Mouse (Mus musculus): ENCODE results near the gene Atg101. TPM values are rescaled to one million over a fixed set of nuclear protein-coding genes. Genes with fewer than 3 reads are reported as not detected.
A peak's percentile ranks its signal among the peaks of the same experiment; 100 is the strongest.

Atg101 gene
- polyA plus RNA-seq, 2 experiments from 2014 or later: 42.8 to 43.6 TPM

DNA sequence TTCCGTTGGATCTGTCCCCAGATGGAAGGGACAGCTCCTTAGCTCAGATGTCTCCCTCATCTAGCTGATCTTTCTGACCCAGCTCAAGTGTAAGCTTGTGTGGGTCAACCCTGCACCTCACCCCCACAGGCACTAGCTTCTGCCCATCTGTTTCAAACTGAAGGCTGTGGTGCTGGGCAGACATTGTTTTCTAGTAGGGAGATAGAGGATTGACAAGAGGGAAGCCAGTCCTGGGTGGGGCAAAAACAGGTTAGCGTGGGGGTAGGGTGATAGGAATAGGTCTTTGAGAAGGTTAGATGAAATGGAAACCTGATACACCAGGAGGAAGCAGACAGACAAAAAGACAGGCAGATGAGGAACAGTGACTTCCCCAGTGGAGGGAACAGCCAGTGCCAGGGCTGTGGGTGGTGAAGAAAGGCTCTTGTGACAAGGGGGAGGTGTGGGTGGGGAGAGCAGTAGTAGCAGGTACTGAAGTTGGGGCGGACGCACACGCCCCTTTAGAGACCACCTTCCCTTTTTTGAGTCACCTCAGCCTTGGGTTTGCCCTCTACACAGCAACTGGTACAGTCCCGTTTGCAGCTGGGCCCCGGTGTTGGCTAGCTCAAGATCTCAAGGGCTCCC, 28.1 kb upstream of the Atg101 start:
- no peak for ATAC-seq

DNA sequence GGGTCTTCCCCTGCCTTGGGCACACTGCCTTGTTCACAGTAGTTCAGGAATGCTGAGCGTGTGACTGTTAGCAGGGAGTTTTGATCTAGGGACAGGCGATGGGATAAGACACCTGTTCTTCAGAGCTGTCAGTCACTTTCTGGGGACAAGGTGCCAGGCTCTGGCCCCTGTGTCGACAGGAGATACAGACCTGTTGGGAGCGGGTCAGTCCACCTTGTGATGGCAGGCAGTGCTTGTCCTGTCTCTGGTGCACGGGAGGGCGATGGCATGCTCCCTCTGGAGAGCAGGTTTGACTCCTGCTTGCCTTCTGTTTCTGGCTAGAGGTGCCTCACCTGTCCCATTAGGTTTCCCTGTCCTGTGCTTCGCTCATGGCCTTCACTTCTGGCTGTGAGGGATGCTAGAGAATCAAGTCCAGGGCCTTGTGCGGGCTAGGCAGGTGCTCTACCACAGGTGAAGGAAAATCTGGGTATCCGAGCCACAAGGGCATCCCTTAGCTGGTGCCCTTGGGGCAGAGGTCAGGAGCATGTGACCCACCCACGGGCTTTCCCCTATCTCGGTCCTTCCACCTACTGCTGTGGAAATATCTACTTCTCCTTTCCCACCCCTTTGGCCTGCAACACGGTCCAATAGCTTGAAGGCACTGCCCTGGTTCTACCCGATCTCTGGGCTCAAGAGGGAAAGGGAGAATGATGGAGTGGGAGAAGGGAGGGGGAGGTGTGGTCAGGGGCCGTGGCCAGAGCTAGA, 27.4 kb upstream of the Atg101 start:
- no peak for ATAC-seq

DNA sequence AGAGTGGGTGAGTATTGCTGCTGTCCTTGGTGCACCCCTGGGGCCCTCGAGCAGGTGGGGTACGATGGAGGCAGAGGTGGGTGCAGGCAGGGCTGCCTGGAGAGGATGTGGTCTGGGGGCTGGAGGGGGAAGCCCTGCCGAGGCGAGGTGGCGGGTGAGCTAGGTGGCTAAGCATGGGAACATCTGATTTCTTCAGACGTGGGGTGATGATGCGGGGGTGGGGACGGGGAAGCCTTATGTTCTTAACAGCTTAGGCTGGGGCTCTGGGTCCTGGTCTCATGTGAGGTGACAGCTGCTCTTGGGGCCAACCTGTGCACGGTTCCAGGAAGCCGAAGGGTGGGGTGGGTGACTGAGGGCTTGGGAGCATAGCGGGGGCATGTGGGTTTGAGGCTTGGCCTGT, 25.7 kb upstream of the Atg101 start:
- peak; percentile 73 for ATAC-seq

DNA sequence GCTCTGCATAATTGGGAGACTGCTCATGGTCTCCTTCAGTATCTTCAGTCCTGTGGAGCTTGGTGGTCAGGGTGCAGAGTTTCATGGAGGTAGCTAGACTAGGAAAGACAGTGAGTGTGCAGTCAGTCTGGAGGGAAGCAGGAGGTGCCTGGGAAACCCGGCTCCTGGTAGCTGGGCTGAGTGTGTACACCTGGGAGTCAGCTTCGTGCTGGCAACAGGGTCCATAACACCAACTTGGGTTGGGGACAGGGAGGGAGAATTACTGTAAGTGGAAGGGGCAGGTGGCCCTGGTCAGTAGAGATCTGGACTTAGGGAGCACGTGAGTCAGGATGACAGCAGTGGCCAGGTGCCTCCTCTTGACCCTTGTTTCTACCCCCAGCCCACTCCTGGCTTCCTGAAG, 24.1 kb upstream of the Atg101 start:
- ATAC-seq: no peak

DNA sequence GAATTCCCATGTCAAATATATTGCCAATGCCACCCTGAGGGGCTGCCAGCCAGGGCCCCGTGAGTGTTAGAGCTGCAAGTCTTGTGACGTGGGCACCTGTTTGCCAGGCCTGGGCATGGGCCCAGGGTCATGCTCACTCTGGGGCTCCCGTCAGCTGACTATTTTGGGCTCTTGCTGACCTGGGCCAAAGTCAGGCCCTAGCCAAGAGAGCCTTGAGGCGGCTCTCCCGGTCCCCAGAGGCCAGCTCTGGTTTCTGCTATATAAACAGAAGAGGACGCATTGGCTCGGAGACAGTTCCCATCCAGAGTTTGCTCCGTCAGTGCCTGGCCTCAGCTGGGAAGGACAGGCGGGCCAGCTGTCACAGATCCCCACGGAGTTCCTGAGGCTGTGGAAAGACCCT, 23.7 kb upstream of the Atg101 start:
- ATAC-seq: no peak

DNA sequence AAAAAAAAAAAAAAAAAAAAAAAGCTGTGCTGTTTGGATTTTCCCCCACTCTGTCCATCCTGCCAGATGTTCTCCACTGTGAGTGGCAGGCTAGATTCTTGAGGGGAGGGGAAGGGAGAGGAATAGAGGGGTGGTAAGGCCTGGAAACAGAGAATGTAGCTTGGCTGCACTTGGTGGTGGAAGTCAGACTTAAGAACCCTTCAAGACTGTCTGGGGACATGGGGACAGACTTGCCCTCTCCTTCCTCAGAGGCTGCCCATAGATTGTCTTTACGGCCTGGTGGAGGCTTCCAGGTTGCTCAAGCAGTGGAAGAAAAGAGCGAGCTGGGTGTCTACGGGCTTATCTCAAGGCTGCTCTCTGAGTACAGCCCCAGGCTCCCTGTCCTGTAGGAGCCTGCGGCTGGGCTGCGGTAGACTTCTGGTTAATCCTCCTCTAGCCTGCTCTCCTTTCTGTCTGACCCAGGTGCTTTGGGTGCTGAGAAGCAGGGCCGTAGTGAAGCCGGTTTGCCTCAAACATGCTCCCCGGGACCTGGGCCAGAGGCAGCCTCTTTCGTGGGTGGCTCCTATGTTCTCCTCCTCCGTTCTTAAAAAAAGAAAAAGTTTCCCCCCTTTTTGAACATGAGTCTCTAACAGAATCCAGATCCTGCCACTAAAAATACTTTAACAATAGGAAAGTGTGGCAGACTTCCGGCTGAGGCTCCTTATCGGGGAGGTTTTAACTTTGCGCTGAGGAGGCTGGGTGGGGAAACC, 23.0 kb upstream of the Atg101 start:
- ATAC-seq: no peak

DNA sequence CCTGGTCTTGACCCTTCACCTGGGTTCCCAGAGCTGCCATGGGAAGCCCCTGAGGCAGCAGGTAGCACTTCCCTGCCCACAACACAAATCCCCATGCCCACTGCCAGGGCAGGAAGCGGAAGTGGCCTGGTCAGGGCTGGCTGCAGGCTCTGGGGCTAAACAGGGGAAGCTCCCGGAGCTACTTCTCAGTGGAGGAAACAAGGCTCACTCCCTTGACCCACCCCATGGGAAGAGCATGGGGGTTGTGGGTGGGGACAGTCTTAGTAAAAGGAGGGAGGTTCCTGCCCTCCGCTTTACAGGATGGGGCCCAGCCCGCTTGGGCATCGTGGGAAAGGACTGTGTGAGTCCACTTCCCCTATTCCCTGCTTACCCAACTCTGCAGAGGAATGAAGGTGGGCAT, 21.6 kb upstream of the Atg101 start:
- no peak for ATAC-seq

DNA sequence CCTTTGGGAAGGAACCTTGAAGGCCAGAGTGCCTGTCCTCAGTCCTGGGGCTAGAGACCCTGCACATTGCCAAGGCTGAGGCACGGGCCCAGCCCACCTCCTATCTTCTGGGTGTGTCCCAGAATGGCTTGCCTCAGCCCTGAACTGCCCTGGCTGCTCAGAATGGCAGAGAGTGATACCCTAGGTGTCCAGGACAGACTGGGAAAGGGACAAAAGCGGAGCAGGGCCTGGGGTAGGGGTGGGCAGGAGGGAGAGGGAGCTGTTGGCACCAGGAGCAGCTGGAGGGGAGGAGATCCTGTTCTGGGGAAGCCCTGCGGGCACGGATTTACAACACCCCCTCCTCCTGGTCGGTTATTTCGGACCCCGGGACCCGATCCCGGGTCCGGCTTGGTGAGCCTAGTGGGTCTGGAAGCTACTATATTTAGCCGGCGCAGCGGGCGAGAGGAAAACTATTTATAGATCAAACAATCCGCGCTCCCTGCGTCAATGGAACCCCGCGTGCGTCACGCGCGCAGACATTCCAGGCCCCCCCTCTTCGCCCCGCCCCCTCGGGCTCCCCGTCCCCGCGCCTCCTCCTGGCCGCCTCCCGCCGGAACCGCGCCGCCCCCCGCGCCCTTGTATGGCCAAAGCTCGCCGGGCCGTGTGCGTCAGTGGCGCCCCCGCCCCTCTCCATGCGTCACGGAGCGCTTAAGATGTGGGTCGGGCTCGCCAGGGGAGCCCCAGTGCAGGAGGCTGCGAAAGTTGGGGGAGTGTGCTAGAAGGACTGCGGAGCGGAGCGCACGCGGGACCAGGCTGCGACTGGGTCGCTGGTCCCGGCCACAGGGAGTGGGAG, 17.7 kb upstream of the Atg101 start:
- peak; percentile 81 for ATAC-seq

DNA sequence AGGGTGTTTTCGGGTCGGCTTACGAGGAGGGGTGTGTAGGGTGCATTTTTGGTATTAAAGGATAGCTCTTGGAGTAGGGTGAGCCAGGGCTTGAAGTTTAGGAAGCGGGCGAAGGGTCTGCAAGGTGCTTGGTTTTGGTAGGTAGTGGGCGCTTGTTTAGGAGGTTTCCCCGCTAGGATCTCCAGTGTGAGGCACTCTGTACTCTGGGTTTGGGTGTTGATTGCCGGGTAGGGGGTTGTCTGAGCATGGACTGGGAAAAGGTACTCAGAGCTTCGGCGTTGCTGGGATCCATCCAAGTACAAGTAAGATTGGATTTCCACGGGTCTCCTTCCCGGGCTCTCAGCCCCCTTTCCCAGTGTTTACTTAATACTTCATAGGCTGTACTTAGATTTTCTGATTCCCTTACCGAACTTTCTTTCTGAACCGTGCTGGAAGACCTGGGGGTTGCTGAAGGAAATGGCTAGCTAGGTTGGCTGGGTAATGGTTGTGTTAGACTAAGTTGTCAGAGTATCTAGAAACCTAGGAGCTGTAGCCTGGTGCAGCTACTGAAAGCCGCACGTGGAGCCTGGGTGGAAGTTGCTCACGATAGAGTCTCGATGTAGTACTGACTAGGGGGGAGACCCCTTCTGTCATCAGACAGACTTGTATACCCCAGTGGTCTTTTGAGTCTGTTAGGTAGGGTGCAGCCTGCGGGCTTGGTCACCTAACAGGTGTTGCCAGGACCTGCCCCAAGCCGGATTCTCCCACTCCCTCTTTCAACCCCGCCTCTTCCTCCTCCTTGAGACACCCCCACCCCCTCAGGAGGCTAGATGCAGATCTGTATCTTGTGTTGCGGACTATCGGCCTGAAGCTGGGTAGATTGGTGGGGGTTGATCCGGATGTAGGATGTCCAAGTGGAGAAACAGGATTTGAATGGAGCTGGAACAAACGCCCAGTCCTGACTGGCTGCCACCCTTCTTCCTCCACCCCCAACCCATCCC, 16.7 kb upstream of the Atg101 start:
- ATAC-seq: peak; percentile 35

DNA sequence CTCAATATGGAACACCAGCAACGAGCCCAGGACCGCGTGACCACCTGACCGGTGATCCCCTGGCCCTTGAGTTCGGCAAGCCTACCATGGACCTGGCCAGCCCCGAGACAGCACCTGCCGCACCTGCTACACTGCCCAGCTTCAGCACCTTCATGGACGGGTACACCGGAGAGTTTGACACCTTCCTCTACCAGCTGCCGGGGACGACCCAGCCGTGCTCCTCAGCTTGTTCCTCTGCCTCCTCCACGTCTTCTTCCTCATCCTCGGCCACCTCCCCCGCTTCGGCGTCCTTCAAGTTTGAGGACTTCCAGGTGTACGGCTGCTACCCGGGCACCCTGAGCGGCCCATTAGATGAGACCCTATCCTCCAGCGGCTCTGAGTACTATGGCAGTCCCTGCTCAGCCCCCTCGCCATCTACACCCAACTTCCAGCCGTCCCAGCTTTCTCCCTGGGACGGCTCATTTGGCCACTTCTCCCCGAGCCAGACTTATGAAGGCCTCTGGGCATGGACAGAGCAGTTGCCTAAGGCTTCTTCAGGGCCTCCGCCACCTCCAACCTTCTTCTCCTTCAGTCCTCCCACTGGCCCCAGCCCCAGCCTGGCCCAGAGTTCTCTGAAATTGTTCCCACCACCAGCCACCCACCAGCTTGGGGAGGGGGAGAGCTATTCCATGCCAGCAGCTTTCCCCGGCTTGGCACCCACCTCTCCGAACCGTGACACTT, 13.8 kb upstream of the Atg101 start:
- ATAC-seq: no peak

DNA sequence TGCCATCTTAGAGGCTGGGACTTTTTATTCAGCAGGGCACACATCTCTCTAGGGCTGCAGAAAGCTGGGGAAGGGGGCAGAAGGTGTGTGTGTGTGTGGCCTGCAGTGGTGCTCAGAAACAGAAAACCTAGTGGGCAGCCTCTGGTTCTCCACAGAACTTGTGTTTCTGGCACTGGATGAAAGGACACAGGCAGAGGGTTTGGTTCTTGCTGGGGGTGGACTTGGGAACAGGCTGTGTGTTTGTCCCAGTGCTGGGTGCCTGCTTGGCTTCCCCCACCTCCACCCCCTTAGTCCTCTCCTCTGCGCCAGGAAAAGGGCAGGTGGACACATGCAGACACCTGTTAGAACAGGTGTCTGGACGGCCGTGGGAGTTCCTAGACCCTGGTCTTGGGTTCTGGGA, 13.0 kb upstream of the Atg101 start:
- ATAC-seq: no peak

DNA sequence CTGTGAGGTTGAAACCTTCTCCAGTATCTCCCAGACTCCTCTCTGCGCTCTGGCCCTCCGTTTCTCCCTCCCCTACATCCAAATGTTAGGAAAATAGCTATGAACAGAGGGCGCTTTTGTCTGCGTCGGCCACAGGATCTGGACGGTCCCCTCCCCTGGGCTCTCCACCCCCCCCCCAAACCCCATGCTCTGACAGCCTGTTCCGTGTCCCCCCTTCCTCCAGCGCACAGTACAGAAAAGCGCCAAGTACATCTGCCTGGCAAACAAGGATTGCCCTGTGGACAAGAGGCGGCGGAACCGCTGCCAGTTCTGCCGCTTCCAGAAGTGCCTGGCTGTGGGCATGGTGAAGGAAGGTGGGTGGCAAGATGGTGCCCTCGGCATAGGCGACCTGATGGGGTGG, 12.6 kb upstream of the Atg101 start:
- ATAC-seq: no peak

DNA sequence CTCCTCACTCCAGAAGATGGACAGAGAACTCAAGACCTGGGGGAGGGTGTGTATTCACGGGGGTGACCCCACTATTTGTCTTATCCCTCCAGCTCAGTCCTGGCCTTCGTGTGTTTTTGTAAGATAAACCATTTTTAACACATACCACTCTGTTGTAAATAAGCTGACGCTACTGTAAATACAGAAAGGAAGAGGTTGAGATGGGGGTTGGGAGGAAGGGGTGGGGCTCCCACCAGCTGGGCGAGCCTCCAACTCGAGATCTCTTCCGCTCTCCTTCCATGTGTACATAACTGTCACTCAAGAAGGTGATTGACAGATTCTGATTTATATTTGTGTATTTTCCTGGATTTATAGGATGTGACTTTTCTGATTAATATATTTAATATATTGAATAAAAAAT, 9.7 kb upstream of the Atg101 start:
- peak; percentile 59 for ATAC-seq

DNA sequence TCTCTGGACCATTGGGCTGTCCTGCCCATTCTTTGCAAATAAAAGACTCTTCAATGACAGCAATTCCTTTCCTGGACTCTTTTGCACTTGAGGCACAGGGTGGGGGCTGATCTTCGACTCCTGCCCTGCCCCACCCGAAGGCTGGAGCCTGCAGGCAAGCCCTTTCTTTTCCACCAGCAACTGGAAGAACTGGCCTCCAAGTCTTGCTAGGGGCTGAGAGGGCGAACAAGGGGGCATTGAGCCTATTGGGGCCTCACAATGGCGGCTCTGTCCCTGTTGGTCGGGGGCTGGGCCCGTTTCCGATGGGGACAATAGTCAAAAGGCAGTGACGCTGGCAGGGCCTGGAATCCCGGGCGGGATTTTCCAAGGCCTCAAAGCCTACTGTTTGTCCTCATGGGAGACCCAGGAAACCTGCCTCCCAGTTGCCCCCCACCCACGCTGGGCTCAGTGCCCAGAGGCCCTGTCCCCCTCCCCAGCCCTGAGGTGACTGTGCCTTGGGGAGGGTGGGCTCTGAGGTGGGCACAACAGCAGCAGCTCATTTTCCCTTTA, 6.6 kb upstream of the Atg101 start:
- no peak for ATAC-seq

DNA sequence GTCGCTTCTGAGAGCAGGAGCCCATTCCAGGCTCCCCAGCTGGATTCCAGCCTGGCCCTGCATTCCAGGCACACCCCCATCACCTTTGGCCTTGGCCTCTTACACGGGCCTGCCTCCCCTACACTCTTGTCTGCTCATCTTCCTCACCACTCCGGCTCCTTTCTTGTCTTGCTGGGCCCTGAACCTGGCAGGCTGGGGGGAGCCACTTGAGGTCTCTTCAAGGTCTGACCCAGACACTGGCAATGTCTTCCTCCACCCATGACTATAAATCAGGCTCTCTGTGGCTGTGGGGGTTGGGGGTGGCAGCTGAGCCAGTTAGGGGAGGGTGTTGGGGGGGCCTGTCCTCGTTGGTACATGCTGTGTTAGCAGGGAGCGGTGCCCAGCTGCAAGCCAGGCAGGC, 5.5 kb upstream of the Atg101 start:
- ATAC-seq: no peak

DNA sequence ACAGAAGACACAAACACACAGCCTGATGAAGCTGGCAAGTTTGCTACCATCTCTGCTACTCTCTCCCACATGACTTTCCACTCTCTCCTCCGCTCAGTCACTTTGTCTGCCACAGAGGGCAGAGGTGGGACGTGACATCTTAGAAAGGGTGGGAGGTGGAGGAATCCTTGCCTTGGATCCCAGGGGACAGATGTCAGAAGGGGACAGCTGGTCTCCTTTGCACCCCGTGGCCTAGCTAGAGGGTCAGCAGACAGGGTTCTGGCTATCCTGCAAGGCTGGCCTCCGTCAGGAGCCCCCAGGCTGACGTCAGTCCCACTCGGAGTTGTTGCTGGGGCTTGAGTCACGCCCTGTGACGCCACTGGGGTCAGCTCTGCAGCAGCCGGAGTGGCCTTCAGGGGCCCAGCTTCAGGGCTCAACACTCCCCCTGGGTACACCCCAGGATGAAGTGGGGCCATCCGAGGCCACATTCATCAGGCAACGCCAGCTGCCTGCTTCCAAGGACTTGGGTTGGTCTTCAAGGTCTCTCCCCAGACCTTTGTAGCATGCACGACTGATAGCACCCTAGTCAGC, 4.6 kb upstream of the Atg101 start:
- ATAC-seq: no peak

DNA sequence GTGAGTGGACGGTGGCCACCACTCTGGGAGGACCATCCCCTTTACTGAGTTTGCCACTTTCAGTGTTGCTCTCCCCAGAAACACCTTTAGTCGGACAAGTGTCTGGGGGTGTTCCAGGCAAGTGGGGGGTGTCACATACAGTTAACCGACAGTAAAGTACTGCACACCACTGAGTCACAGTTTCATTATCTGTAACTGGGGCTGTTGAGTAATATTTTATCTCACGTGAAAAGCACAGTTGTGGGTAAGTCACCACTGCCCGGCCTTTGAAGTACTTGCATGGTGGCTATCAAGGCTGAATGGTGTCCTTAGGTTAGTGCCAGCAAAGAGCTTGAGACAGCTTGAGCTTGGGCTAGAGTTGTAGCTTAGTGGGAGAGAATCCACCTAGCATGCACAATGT, 1.6 kb upstream of the Atg101 start:
- ATAC-seq: no peak

DNA sequence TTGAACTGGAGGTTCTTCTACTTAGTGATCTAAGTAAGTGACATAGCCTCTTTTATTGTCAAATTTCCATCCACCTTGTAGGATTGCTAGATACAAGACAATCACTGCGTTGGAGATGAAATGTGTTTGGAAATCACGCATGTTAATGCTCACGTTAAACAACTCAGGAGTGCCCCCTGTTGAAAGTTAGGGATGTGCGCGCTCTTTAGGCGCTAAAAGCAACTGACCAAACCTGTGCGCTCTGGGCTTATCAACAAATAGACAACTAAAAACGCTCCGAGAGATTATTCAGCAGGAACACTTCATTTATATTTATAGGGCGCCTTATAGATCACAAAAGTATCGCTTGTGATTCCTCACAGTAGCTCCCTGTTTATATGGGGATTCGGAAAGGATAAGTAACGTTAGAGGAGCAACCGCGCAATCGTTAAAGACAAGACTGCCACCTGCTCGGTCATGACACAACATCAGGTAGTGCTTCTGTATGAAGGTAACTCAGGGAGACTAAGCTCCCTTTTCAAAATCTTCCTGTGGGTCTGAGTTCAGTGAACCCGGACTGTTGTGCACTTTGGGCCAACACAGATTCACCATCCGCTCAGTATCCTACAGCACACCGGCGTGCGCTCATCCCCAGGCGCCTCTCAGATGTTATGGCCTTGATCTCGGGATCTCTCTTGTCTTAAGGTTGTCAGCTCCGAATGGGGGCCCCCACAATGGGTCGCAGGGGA, 725 bp upstream of the Atg101 start:
- ATAC-seq: peak; percentile 38

DNA sequence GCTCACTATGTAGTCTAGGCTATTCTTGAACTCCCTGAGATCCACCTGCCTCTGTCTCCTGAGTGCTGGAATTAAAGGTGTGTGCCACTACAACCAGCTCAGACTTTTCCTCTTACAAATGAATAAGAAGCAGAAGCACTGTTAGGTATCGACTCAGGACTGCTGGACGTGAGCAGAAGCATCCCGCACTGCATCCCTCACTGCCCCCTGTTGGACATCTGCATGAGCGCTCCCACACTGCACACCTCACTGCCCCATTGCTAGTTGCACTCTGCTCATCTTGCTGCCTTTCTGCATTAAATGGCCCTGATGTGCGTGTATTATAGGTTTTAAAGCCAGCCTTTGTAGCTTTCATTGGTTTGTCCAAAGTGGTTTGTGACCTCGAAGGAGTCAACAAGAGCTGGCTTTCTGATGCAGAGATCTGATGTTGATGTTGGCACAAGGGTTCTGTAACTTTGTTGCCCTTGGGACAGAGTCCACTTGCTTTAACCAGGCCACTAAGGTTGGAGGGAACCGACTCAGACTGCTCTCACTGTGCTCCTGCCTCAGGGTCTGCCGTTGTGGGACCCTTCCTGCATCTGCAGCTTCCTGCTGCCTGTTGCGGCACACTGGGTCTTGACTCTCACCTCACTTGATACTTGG, 2.2 kb downstream of the Atg101 start:
- ATAC-seq: no peak

Data from activated CD4-positive, CD25-positive, alpha-beta regulatory T cell, adult 4 months (primary cell).